ENCODE assay signal across 8 mouse cellular contexts in the genomic region with DNA sequence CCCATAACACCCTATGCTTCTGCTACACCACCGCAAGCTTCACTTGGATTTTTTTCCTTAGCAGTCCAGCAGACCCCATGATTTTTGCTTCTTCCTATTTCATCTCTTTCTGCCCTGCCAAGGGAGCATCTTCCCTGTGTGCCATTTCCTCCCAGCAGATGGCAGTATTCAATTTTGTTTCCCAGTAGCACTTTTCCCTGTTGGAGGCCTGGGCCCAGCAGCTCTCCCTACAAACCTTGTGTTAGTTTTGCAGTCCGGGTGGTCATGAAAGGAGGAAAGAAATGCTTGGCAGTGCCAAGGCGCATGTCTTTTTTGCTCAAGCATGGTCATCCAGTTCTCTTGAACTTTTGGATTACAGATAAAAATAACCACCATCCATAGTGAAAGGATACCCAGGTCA.
DNase-seq lines count a peak whose midpoint lies in the region; ATAC-seq and TF ChIP-seq lines count a peak whose summit lies in the region.

No protein-coding gene starts in this region.

- intact Hi-C loops in gastrocnemius, adult 2 months (cut with DNase I), result loop anchor here (5.0 kb wide), 1 partner anchor 171 kb away; a partner anchor contains a TSS

- H3K4me3 ChIP-seq in kidney, embryonic 16.5 days (ENCODE audit: low read length), result no peak overlapping the region
- no peak overlapping the region for H3K4me3 ChIP-seq in gastrocnemius, adult 2 months

- peak; percentile 56 for TF ChIP-seq CTCF in gastrocnemius, adult 2 months (IDR thresholded peaks at IDR 0.05)

- whole genome bisulfite sequencing in kidney, embryonic 16.5 days, result 75% methylated on average over 3 of the region's 3 CpGs

- H3K4me1 ChIP-seq in kidney, embryonic 16.5 days (ENCODE audit: insufficient read depth, low read length), result no peaks in the 10 kb centered on the region

- no peaks in the 10 kb centered on the region for H3K36me3 ChIP-seq in kidney, embryonic 16.5 days (ENCODE audit: insufficient read depth, low read length)

- H3K27ac ChIP-seq in kidney, embryonic 16.5 days (ENCODE audit: low read length), result no peak overlapping the region
- H3K27ac ChIP-seq in gastrocnemius, adult 2 months, result no peak overlapping the region

- no peaks in the 10 kb centered on the region for H3K27me3 ChIP-seq in kidney, embryonic 16.5 days (ENCODE audit: insufficient read depth, low read length)

- H3K4me2 ChIP-seq in kidney, embryonic 16.5 days (replicated peaks; ENCODE audit: low read depth, low read length), result no peak overlapping the region

- ATAC-seq in kidney, embryonic 16.5 days (ENCODE audit: low FRiP score, low TSS enrichment), result no peak

- H3K9ac ChIP-seq in kidney, embryonic 16.5 days (replicated peaks; ENCODE audit: low read length), result no peak overlapping the region

- peak; percentile 26 for DNase-seq in kidney, adult 18-20 months
- DNase-seq in adrenal gland, postnatal 14 days, result peak; percentile 74
- DNase-seq in gastrocnemius, adult 2 months, result peak; percentile 31
- DNase-seq in layer of hippocampus, adult 9-11 months, result peak; percentile 3
- peak; percentile 24 to 59 for DNase-seq in lung, postnatal 4 days
- peak; percentile 47 to 54 for DNase-seq in urinary bladder, postnatal 36 days (ENCODE audit: low spot score in 2 of 2)
- DNase-seq in MN1 (ENCODE audit: low spot score), result no peak

- no peaks in the 10 kb centered on the region for H3K9me3 ChIP-seq in kidney, embryonic 16.5 days (ENCODE audit: low read length)
